Mouse (Mus musculus): ENCODE results near the gene Dnajb12.

The Dnajb12 gene

DNA sequence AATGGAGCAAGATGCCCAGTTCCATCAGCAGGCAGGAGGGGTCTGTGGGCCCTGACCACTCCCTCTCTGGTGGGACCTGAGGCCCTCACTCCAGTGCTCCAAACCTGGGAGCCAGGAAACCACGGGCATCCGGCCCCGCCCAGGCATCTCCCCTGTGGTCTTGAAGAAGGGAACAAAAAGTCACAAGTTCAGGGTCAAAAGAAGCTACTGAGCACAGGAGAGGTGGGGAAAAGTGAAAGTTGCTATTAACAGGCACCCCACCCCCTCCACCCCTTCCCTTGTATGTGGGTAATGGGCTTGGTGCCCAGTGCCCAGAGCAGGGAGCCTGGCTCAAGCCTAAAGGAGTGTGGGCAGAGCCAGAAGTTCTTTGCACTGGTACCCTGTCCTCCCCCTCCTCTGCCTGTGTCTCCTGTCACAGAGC, 17.6 kb downstream of the Dnajb12 start:
- no peak for DNase-seq (ENCODE audit: low read depth, low spot score)

DNA sequence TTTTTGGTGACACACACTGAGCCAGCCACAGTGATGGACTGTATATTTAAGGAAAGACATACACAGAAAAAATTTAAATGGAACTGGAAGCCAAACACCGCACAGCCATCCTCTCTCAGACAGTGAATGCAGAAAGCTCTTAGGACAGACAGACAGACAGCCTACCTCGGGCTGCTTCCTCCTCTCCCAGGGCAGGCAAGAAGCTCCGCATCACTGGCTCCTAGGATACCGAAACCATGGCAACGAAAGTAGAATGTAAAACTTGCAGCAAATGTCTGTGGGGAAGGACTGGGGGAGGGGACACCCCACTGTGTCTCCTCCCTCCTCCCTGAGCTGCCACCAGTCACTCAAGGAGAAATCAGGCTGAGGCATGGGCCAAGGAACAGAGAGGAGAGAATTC, 18.2 kb downstream of the Dnajb12 start:
- no peak for DNase-seq (ENCODE audit: low read depth, low spot score)

DNA sequence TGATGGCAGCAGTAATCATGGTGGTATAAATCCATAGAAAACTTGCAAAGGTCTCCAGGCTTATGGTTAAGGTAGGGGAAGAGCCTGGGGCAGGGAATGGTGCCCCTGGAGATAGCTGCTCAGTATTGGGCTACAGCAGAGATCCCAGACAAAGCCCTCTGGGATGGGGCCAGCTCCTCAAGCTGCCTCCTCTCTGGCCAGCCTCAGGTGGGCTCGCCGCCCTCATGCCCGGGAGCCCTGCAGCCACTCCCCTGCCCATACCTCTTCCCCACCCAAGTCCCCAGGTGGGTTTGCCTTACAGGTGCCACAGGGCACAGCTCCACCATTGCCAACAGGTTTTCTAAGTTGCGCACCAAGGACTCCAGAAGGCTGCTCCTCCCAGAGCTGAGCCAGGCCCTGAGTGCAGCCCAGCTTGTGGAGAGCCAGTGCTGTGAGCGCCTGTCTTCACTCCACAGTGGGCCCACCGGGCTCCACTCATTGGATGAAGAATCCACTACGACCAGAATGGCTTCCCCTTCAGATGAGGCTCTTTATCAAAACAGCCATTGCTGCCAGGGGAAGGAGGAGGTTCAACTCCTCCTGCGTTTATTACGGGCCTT, 18.9 kb downstream of the Dnajb12 start:
- no peak for DNase-seq (ENCODE audit: low read depth, low spot score)

DNA sequence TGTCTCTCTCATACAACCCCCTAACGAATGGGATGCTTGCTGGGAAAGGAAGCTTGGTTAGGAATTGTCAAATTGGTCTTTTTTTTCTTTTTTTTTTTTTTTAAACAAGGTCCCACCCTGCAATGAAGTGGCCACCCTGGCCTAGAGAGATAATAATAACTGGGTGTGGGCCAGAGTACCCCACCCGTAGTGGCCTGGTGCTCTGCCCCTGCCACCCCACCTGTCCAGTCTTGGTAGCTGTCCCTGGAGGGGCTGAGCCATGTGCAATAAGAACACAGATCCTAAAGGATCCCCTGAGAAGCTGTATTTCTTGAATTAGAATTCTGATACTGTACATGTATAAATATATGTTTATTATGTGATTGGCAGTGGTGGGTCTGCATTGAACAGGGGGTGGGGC, 19.6 kb downstream of the Dnajb12 start:
- no peak for DNase-seq (ENCODE audit: low read depth, low spot score)

DNA sequence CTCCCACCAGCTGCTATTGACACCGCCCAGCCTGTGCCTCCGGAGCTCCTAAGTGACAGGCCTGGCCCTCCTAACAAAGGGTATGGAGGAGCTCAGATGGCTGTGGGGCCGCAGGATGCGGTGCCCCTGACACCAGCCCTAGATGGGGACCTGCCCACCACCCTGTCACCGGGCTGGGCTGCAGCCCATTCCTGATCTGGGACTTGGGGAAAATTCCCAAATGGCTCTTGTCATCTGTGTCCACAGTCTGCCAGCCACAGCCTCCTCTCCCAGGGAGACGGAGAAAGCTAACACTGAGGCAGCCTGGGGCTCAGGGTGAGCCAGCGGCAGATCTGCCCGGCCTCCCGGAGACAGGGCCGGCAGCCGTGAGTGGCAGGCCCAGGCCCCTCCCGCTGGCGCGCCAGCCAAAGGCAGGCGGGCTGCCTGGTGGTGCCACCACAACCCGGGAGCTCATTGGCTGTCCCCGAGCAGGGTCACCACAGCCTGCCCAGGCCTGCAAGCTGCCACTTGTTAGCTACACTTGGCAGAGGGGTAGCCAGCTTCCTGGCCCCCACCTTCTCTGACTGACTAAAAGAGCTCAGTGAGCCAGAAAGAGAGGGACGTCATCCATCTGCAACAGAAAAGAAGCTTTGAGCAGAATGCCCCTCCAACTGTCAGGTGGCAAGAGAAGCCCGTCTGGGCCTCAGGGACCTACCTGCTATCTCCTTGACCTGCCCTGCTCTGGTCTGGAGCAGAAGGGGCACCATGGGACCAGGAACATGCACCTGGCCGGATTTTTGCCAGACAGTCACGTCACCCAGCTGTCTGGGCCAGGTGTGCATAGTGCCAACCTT, 20.2 kb downstream of the Dnajb12 start:
- peak; percentile 97 for DNase-seq (ENCODE audit: low read depth, low spot score)

DNA sequence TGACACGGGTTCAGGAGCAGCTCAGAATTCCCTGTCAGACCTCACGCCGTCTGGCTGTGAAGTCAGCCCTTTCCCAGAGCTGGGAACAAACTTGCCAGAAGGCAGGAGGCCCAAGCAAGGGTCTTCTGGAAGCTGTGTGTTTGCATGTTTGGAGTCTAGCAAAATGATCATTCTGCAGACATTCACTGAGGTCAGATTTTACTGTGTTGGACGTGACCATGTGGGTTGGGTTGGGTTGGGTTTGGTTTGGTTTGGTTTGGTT, 20.7 kb downstream of the Dnajb12 start:
- DNase-seq (ENCODE audit: low read depth, low spot score) = no peak

DNA sequence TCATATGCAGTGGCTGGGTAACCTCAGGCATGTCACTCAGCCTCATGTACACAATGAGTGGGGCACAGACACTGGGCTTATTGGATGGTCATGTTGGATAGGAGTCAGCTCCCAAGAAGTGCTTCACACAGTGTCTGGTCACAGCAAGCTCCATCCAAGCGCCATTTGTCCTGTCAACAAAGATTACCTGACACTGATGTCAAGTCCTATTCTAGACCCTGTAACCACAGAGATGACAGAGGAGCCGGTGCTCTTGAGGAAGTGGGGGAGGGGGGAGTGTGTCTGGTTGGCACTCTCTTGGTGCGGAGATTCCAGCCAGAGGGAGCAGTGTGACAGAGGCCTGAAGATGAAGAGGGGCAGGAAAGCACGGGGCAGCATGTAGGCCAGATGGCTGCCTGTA, 21.6 kb downstream of the Dnajb12 start:
- peak; percentile 65 for DNase-seq (ENCODE audit: low read depth, low spot score)

DNA sequence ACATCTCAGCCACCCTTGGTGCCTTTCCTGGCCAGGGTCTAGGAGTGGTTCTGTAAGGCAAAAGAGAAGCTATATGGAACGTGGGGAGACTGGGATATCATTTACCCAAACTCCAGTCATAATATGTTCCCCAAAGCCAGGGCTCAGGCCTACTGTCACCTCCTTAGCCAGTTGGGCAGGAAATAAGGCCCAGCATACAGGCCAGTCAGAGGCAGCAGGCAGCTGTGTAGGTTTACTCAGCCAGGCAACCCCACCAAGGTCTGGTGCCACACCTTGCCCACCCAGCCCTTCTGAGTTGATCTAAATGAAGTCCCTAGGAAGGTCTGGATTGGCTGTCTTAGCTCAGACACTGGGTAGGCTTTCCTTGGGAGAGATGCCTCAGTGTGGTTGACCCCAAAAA, 22.1 kb downstream of the Dnajb12 start:
- peak; percentile 50 for DNase-seq (ENCODE audit: low read depth, low spot score)

DNA sequence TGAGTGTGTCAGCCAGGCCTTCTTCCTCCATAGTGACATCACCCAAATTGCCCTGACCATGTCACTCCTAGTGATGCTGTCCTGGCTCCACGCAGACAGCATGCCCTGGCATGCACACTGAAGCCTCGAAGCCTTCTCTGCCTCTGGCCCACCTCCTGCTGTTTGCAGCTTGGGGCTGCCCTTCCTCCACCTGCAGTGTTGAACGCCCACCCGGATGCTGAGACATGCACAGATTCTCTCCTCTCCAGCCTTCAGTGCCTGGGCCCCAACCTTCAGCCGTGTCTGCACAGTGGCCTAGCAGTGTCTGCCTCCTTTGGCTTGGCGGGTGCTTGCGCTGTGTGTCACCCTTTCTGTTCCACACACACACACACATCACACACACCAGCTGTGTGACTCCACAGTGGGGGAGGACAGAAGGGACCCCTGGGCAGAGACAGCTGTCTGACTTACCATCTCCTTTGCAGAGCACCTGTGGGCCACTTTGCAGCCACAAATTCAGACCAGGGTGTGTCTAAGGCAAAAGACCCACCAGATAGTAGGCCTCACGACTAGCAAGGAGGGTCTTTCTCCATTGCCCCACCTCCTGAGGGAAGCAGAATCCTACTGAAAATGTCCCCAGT, 22.7 kb downstream of the Dnajb12 start:
- DNase-seq (ENCODE audit: low read depth, low spot score) = peak; percentile 66

DNA sequence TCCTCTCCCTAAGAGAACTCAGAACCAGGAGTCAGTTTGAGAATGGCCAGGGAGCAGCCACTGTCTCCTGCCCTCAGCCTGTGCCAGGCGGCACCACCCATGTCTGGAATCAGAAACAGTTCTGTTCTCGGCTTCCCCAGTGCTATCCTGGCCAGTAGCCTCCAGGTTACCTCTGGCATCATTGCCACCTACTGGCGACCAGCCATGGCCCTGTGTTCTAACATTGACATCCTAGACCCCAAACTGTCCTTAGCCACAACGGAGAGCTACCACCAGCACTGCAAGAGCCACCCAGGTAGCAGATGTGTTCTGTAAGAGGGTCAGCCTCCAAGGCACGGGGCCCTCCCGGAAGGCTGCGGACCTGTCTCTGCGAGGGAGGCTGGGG, 23.2 kb downstream of the Dnajb12 start:
- DNase-seq (ENCODE audit: low read depth, low spot score) = peak; percentile 51

DNA sequence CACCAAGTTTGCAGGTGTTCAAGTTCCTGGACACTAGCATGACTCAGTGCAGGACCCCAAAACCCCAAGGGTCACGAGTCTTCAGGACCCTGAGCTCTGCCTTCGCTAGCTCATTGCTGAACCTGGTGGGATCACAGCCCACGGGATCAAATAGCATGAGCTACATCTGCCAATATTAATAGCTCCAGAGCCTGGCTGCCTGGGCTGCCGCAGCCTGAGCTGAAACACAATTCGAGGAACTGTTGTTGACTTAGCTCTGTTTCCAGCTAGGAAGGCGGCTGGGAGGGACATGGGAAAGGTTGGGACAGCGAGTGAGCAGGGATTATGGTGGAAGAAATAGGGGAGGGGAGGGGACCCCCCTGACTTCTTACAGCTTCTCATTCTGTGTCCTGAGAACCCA, 23.8 kb downstream of the Dnajb12 start:
- DNase-seq (ENCODE audit: low read depth, low spot score) = no peak

DNA sequence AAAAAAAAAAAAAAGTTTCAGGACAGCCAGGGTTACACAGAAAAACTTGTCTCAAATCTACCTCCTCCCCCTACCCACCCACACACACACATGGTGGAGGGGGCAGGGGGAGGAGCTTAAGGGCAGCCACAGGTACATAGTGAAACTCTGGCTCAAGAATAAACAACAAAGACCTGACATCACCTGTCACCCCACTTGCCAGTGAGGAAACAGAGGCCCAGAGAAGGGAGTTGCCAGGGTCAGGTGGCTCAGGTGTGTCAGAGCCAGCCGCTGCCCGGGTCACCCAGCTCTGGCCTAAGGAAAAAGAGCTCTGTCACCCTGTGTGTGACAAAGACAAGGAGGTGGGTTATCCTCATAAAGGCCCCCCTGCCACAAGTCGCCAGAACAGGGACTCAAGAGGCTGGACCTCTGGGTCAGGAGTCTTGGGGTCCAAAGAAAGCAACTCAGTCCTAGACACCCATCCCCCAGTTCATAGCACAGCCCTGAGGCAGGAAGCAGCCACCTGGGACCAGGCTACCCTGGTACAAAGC, 27.8 kb downstream of the Dnajb12 start:
- peak; percentile 80 for DNase-seq (ENCODE audit: low read depth, low spot score)

DNA sequence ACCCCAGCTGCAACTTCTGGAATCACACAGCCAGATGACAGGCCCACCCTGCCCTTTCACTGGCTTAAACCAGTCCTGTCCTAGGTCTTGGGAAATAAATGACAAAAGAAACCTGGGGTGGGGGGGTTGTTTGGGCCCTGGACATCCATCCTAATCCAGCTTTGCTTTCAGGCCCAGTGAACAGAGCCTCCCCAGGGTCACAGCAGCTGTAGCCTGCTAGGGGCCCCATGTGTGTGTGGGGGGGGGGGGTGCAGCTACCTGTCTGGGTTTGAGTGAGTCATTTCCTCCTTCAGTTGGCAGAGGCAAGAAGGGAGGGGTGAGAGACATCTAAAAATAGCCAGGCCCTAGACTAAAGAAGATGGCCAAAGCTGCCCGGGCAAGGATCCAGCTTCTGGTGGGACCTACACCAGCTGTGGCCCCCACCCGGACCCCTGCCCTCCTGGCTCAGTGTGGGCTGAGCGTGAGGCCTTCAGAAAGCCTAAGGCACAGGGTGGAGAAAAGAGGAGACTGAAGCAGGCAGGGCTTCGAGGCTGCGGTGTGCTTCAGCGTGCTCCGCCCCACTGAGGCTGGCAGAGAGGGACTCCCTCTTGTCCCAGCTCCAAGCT, 28.4 kb downstream of the Dnajb12 start:
- DNase-seq (ENCODE audit: low read depth, low spot score) = peak; percentile 91

DNA sequence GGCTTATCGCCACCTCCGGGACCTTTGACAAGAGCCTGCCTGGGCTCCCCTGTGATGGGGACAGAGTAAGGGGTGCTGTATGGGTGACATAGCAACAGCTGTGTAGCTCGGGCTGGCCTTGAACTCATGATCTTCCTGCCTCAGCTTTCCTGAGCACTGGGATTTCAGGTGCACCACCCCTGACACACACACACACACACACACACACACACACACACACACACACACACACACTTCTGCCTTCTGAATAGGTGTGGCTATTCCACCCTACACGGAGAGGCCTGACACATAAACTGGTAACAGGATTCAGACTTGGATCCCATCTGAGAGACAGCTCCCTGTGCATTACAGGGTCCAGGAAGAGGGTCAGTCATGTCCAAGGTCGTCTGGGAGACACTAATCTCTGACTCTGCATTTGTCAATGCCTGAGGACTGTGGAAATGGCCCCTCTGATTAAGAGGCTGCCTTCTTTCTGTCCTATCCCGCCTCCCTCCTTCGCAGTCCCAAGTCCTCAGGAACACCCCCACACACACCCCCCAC, 29.5 kb downstream of the Dnajb12 start:
- peak; percentile 50 for DNase-seq (ENCODE audit: low read depth, low spot score)

DNA sequence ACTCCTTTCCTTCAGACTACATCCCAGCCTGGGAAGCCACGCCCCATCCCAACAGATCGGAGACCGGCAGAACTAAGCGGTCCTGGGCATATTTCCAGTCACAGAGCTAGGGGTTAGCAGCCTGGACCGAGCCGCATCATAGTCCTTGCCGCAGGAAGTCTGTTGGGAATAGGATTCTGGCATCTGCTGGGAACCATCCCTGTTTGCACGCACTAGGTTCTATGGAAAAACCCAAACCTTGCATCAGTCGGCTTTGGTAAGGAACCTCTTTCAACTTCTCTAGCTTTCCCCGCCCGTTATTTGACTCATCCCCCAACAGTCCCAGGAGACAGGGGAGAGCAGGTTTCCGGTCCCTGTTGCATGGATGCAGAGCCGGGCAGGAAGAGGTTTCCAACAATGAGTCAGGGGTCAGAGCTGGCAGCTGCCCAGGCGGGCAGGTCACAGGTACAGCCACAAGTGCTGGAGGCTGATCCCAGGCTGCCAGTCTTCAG, 30.0 kb downstream of the Dnajb12 start:
- DNase-seq (ENCODE audit: low read depth, low spot score) = no peak

DNA sequence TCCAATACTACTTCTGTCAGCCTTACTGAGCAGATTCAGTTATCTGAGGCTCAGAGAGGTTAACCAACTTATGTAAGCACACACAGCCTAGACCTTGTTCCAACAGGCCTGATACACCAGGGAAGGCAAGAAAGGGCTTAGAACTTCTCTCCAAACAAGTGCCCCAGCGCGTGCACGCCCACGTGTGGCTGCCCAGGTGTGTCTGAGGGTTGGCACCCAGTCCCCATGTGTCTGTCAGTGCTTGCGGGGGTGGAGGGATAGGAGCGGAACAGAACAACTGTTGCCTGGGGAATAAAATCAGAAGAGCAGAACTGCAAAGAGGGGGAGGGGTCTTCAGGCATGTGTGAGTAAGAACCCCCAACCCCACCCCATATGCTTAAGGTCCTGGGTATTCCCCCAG, 31.7 kb downstream of the Dnajb12 start:
- peak; percentile 88 for DNase-seq (ENCODE audit: low read depth, low spot score)

DNA sequence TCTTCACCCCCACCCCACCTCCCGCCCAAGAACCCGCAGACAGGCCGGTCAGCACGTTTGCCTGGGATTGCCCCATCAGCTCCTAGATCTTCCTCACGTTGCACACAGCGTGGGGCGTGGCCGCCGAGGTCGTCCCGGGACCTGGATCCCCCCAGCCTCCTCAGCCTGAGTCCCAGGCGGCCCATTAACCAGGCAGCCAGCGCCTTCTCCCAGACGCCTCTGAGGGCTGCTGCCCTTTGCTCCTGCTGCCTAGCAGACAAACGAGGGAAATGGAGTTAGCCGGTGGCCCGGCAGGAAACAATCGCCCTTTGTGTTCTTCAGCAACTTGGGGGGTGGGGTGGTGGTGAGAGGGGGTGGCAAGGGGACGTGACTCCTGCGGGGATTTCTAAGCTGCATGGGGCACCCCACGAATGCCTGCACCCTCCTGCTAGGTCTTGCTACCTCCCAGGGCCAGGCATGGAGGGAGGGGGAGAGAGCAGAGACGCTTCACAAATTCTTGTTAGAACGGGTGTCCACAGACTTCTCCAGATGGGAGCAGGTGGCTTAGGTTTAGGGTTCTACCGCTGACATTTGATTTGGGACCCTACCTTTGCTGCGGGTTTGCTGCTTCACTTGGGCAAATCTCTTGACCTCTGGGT, 32.3 kb downstream of the Dnajb12 start:
- no peak for DNase-seq (ENCODE audit: low read depth, low spot score)

DNA sequence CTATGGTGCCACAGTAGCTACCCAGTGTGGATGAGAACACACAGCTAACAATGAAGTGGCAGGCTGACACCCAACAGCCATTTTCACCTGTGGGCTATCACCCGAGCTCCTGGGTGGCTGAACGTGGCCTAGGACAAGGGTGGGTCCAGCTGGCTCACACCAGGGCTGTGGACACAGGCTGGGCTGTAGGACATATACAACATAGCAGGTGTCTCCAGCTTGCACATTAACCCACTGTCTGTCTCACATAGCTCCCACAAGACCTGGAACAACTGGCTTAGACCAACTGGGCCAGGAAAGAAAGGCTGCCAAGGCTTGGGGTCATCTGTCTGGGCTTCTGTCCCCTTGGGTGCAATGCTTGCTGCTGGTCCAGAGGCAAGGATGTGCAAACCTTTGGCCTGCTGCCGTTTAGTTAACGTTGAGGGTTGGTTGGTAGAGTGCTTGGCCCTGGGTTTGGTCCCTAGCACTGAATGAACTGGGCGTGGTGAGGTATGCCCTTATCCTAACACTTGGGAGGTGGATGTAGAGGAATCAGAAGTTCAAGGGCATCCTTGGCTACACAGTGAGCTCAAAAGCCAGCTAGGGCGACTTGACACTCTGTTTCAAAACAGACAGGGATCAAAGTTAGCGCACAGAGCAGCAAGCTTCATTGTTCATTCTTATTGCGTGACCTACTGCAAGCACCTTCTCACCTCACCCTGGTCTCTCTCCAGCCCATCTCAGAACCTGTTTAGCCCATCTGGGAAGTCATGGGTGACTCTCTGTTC, 36.0 kb downstream of the Dnajb12 start:
- no peak for DNase-seq (ENCODE audit: low read depth, low spot score)

DNA sequence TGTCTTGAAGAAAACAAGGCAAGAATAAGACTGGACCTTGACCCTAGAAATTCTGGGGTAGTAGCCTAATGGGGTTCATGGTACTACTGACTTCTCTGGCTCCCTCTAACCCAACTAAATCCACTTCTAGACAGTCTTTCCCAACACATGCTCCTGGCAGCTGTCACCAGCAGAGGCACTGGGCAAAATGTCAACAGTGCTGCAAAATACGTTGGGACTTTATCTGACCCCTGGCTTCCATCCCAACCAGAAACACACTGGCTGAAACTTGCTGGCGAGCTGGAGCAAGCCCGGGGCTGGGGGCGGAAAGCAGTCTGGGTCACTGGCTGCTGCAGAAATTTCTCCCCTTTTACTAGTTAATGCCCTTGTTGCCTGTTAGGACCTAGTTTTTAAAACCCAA, 36.8 kb downstream of the Dnajb12 start:
- no peak for DNase-seq (ENCODE audit: low read depth, low spot score)

DNA sequence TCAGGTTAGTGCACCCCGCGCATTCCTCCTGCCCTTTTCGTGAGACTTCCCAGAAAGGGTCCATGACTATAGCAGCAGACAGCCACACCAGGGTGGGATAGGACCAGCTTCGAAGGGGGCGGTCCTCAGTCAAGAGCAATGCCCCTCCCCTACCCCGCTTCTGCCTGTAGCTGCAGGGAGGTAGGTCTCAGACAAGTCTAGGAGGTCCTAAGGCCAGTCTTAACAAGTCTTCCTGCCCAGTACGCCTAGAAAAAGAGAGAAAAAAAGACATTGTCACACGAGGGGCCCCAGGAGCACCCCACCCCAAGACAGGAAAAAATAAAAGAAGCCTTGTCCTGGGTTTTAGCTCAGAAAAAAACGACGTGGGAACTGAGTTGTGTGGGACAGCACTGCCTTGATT, 37.3 kb downstream of the Dnajb12 start:
- no peak for DNase-seq (ENCODE audit: low read depth, low spot score)

DNA sequence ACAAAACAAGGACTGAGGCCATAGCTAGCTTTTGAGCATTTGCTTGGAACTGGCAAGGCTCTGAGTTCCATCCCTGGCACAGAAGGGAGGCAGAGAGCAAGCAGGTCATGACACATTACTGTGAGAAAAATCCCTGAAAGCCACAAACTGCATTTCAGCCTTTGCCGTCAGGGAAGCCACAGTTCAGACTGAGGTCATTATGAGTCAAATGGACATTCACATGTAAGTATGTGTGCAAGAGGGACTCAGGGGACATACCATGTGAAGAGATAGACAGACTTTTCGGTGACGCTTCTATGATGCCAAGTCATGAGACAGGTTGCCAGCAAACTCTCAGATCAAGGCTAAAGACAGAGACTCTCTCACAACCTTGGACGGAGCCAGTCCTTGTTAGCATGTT, 38.8 kb downstream of the Dnajb12 start:
- DNase-seq (ENCODE audit: low read depth, low spot score) = no peak
